Mouse (Mus musculus) hindbrain, embryonic 15.5 days (tissue): ENCODE measurements around the gene Stra6l. TPM values are rescaled to one million over a fixed set of nuclear protein-coding genes. Genes with fewer than 3 reads are reported as not detected.

Source experiments
- polyA plus RNA-seq: library from polyadenylated mRNA; unstranded; fragments of >200 nt; fragmentation: Nextera tagmentation; extraction: Ambion mirVana; gene quantifications from 2 replicates; pipeline ENCODE4 v1.2.1, GENCODE M21; 2015

The Stra6l gene
- polyA plus RNA-seq, 1 experiment from 2014 or later = 0.35 TPM

Other genes with a start within 250 kb of the Stra6l start
- 17.9 and 19.9 TPM in 2 replicates for gene Aldh1b1, start 49.6 kb upstream of the Stra6l start, polyA plus RNA-seq
- gene Igfbpl1, start 21.7 kb upstream of the Stra6l start, polyA plus RNA-seq = 36.3 and 59.8 TPM in 2 replicates
- gene Ccdc180, start 41.6 kb downstream of the Stra6l start, polyA plus RNA-seq = 0.34 and 0.49 TPM in 2 replicates
- gene Tdrd7, start 116.7 kb downstream of the Stra6l start, polyA plus RNA-seq = 28.6 and 30.0 TPM in 2 replicates
- gene Tmod1, start 190.3 kb downstream of the Stra6l start, polyA plus RNA-seq = 1.6 and 1.9 TPM in 2 replicates